19 mouse cellular contexts compared by ENCODE assay signal in the genomic region with DNA sequence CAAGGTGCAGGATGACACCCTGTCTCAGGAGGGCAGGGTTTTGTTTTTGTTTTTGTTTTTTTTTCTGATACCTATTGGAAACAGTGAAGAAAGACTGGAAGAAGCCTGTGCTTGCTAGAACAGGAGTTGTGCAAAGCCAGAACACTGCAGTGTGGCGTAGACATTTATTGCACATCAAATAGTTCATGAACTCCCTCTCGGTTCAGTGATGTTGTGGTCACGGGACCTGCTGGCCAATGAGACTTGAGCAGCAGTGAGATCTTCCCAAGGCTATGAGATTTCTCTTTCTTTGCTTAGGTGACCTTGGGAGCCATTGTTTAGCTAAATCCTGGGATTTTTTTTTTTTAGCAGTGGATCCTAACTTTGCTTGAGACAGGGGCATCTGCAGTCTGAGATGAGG. TPM values are rescaled to one million over a fixed set of nuclear protein-coding genes. Genes with fewer than 3 reads are reported as not detected.
"Had no signal": no experiment of that assay in that cellular context is flagged by ENCODE, and none has a peak within 500 bp of the region (broad histone marks: within the 10 kb centered on the region; RNA-seq: fewer than 3 reads in every experiment).

No protein-coding gene starts in this region.

- H3K9ac ChIP-seq: lung, embryonic 14.5 days; midbrain, embryonic 15.5 days; neural tube, embryonic 12.5 days had no signal

- ATAC-seq: intestine, postnatal 0 days; midbrain, embryonic 15.5 days had no signal

- H3K27me3 ChIP-seq: midbrain, embryonic 15.5 days; neural tube, embryonic 12.5 days had no signal

- H3K36me3 ChIP-seq: limb, embryonic 10.5 days; midbrain, embryonic 15.5 days; neural tube, embryonic 12.5 days had no signal

- H3K9me3 ChIP-seq: limb, embryonic 10.5 days; megakaryocyte, embryonic 14.5 days; midbrain, embryonic 15.5 days; neural tube, embryonic 12.5 days had no signal

- H3K27ac ChIP-seq: left cerebral cortex, adult 2 months; limb, embryonic 10.5 days; macrophage; midbrain, embryonic 15.5 days; neural tube, embryonic 12.5 days; stomach, postnatal 0 days had no signal

- DNase-seq: kidney, adult 8-10 months; kidney, postnatal 36 days; layer of hippocampus, adult 9-11 months; lung, embryonic 14.5 days; lung, postnatal 10 days; thymus, postnatal 4 days had no signal

- H3K4me3 ChIP-seq: left cerebral cortex, adult 2 months; limb, embryonic 10.5 days; megakaryocyte, embryonic 14.5 days; midbrain, embryonic 15.5 days; neural tube, embryonic 12.5 days had no signal

- H3K4me1 ChIP-seq: midbrain, embryonic 15.5 days; neural tube, embryonic 12.5 days had no signal

- H3K4me2 ChIP-seq: lung, embryonic 14.5 days; midbrain, embryonic 11.5 days; midbrain, embryonic 15.5 days; neural tube, embryonic 12.5 days had no signal

RNA-seq across cellular contexts. Expression of a gene that starts 2.3 kb away (rescaled TPM):
- total RNA-seq: monocyte, adult 5-6 weeks; neutrophil, adult 5-6 weeks had no signal
- polyA plus RNA-seq: limb, embryonic 10.5 days; macrophage; midbrain, embryonic 15.5 days; neural tube, embryonic 12.5 days; stomach, postnatal 0 days had no signal

RNA-seq across cellular contexts. Expression of a gene that starts 31.0 kb away (rescaled TPM):
- total RNA-seq: layer of hippocampus, adult 18-20 months had no signal
- polyA plus RNA-seq: limb, embryonic 10.5 days had no signal

RNA-seq across cellular contexts. Expression of a gene that starts 36.7 kb away (rescaled TPM):
- total RNA-seq: monocyte, adult 5-6 weeks; neutrophil, adult 5-6 weeks had no signal
- polyA plus RNA-seq: lung, embryonic 14.5 days; macrophage had no signal

RNA-seq across cellular contexts. Expression of a gene that starts 42.1 kb away (rescaled TPM):
- total RNA-seq: monocyte, adult 5-6 weeks had no signal
- polyA plus RNA-seq: intestine, postnatal 0 days; kidney, embryonic 16.5 days; limb, embryonic 10.5 days; lung, embryonic 14.5 days; macrophage; midbrain, embryonic 11.5 days; midbrain, embryonic 15.5 days; neural tube, embryonic 12.5 days; stomach, postnatal 0 days had no signal
